Mouse (Mus musculus) heart, postnatal 14 days (tissue): ENCODE results near the gene Ube2c. TPM values are rescaled to one million over a fixed set of nuclear protein-coding genes. Genes with fewer than 3 reads are reported as not detected.
A peak's percentile ranks its signal among the peaks of the same experiment; 100 is the strongest.
"Not testable (repeated sequence)": the region's sequence is repeated elsewhere in the genome, so short reads cannot be mapped to it uniquely, and the experiment has no call there.

Experiments used
- DNase-seq, 2 experiments: peaks; one replicate each; pipeline ENCODE4 v3.0.0; 2021 to 2022
- intact Hi-C: fragments of 180-260 bp; cut with DNase I; formaldehyde crosslinking; loops from one replicate; pipeline ENCODE4 v1.15.1; 2025
- total RNA-seq, 2 experiments: library from RNA; stranded (reverse); gene quantifications; 2 replicates each; pipeline ENCODE4 v1.2.3; 2021

The Ube2c gene
- total RNA-seq, 2 experiments from 2014 or later = 10.8 to 19.5 TPM

DNA sequence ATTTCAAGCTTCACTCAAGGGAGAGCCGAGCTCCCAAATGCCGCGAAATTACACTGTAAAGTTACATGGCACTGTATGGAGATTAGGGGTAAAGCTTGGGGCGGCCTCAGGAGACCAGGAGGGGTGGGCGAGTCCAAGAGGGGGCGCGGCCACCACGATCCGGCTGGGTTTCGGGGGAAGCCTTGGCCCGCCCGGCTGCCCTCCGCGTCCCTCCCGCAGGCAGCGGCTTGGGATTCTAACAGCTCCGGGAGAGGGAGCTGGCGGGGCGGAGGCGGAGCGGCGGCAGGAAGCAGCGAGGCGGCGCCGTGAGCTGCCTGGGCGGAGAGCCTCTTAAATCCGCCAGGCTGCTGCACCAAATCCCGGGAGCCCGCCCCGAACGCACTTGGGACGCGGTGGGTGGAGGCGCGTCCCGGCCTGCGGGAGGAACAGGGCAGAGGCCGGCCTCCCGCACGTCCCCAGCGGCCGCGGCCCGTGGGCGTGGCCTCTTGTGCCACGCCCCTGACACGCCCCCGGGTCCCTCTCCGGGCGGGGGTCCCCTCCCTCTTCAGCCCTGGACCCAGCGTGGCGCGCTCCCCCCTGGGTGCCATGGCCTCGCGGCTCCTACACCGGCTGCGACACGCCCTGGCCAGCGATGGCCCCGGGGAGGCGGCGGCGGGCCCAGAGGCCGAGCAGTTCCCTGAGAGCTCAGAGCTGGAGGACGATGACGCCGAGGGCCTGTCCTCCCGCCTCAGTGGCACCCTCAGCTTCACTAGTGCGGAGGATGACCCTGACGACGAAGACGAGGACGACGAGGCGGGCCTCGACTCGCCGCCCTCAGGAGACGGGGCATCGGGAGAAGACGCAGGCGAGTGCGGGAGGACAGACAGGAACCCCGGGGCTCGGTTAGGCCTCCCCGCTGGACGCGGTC, 16.0 kb downstream of the Ube2c start, which contains the start of gene Snx21:
TSS of gene Snx21 (plus strand) at position 343 of the 907 bp plus-strand sequence.
- intact Hi-C loops = loop anchor here (5.0 kb wide), 1 partner anchor 38 kb away; the partner anchor contains the start of genes Dnttip1 and Wfdc3

DNA sequence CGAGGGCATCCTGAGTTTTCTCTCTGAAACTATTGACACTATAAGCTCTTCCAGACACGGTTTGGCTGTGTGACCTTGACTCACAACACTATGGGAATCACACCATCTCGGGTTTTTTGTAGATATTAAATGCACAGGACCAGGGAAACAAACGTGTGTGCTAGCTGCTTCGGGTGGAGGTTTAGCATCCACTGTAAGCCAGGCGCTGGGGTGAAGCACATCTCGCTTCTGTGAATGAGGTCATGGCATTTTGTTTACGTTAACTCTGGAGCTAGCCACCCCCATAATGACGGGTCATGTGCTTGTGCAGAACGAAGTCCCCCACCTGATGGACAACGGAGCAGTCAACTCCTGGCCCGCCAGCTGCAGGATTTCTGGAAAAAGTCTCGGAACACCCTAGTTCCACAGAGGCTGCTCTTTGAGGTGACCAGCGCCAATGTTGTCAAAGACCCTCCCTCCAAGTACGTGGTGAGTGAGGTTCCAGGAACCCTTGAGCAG, 16.7 kb downstream of the Ube2c start:
- intact Hi-C loops = loop anchor here (5.0 kb wide), 1 partner anchor 39 kb away; the partner anchor contains the start of genes Dnttip1 and Wfdc3
- no peak for DNase-seq

More for the DNA sequence above, 16.0 kb downstream of the Ube2c start, which contains the start of gene Snx21:
- DNase-seq = peak; percentile 92 to 94

DNA sequence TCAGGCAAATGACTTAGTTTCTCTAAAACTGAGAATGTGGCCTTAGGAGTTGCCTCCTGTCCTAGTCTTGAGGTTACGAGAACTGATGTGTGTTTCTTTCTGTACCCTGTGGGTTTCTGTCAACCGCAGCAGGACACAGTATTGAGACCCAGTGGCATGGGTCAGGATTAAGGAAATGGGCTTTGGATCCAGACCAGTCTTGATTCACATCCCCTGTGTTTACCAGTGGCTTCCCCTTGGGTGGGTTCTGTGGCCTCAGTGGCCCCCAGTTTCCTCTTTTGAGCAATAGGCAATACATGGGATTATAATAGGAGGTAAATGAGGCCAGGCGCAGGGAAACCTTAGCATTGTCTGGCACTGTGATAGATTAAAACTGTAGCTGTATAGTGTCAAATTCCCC, 17.3 kb downstream of the Ube2c start:
- DNase-seq = no peak
- intact Hi-C loops = loop anchor here (5.0 kb wide), 1 partner anchor 40 kb away; the partner anchor contains the start of genes Dnttip1 and Wfdc3

DNA sequence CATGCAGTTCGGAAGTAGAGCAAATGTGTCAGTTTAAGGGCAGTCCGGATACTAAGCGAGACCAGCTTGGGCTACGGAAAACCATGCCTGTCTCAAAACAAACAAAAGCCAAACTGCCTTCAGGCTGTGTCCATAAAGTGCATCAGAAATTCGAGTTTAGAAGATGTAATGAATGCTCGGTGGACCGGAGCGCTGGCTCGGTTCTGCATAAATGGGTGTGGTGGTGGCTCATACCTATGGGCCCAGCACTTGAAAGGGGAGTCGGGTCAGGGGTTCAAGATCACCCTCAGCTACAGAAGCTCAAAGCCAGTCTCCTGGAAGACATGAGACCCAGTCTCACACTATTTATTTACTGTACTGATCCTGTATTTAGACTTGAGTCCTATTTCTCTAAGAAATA, 18.1 kb downstream of the Ube2c start:
- no peak for DNase-seq
- intact Hi-C loops = loop anchor here (5.0 kb wide), 1 partner anchor 40 kb away; the partner anchor contains the start of genes Dnttip1 and Wfdc3

DNA sequence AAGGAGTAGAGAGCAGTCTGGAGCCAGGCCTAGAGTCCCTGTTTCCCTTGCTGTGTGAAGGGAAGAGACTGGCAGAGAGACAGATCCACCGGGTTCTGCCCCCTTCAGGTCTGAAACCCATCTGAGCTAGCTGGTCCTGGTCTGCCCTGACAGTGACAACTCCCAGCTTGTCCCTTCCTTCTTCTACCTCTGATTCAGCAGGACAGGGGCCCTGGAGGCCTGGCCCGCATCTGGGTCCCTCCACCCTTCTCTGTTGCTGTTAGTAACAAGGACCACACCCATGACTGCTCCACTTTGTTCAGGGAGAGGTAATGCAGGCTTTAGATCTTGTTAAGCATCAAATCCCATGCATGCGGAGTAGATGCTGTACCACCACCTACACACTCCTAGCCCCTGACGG, 18.7 kb downstream of the Ube2c start:
- intact Hi-C loops = loop anchor here (5.0 kb wide), 1 partner anchor 41 kb away; the partner anchor contains the start of genes Dnttip1 and Wfdc3
- DNase-seq = no peak

DNA sequence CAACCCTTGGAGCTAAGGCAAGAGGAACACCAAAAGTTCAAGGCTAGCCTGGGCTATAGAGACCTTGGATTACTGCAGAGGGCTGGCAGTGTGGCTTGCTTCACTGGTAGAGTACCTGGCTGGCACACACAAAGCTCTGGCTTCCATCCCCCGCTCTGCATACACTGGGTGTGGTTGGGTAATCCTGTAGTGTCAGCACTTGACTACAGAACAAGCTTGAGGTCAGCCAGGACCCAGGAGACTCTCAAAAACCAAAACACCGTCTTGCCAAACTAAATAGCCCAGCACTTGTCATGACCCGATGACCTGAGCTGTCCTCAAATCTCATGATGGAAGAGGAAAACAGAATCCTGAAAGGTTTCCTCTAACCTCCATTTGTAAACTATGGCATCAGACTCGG, 20.8 kb downstream of the Ube2c start:
- intact Hi-C loops = loop anchor here (5.0 kb wide), 1 partner anchor 113 kb away; no protein-coding TSS in a partner anchor
- peak in 1 of 2 experiments; percentile 20 for DNase-seq

DNA sequence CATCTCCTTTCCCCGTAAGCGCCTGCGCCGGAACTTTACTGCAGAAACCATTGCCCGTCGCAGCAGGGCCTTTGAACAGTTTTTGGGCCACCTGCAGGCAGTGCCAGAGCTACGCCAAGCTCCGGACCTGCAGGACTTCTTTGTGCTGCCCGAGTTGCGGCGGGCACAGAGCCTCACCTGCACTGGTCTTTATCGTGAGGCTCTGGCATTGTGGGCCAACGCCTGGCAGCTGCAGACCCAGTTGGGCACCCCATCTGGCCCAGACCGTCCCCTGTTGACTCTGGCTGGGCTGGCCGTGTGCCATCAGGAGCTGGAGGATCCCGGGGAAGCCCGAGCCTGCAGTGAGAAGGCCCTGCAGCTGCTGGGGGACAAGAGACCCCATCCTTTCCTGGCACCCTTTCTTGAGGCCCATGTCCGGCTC, 22.2 kb downstream of the Ube2c start:
- no peak for DNase-seq
- intact Hi-C loops = loop anchor here (5.0 kb wide), 1 partner anchor 115 kb away; no protein-coding TSS in a partner anchor

DNA sequence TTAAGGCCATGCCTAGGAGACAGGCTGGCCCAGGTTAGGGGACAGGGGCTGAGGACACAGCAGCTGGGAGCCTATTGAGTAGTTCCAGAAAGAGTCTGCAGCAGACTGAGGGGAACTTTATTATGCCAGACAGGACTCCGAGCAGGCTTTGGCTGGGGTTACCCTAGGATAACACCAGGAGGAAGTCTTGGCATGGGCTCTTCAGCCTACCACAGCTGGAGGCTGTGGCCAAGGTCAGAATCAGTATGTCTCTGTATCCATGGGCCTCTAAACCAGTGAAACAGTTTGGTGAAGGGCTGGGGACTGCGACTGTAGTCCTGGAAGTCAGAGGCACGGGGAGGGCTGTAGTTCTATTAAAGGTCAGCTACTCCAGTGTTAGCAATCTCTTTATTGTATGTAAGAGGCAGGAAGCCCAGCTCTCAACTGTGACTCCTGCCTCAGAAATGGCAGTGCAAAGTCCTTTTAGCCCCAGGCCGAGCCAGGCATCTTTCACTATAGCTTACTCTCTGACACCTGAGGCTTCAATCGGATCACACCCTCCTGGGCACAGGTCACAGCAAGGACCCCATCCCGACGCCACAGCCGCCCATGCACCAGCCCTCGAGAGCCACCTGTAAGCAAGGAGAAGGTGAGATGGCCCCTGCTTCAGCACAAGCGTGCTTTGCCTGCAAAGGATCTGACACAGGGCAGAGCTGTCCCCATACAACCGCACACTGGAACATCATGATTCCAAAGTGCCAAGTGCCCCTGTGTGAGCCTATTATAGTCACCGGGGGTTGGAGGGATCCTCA, 22.9 kb downstream of the Ube2c start:
- intact Hi-C loops = loop anchor here (5.0 kb wide), 1 partner anchor 115 kb away; no protein-coding TSS in a partner anchor
- DNase-seq = no peak

DNA sequence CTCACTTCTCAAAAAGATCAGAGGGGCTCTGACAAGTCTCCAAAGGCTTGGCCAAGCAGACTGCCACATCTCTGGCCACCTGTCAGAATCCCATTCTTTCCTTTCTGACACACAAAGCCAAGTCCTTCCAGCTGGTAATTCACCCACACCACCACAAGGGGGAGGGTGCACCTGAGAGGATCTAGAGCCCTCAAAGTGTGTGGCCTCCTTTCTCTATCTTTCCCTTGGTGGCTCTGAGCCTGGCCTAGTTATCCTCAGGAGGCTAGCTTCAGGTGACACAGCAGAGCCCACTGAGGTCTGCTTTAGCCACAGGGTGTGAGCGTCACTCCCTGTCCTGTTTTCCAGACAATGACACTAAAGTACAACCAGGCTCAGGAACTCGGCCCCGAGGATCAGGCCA, 23.5 kb downstream of the Ube2c start:
- intact Hi-C loops = loop anchor here (5.0 kb wide), 1 partner anchor 116 kb away; no protein-coding TSS in a partner anchor
- DNase-seq = peak; percentile 55 to 75

DNA sequence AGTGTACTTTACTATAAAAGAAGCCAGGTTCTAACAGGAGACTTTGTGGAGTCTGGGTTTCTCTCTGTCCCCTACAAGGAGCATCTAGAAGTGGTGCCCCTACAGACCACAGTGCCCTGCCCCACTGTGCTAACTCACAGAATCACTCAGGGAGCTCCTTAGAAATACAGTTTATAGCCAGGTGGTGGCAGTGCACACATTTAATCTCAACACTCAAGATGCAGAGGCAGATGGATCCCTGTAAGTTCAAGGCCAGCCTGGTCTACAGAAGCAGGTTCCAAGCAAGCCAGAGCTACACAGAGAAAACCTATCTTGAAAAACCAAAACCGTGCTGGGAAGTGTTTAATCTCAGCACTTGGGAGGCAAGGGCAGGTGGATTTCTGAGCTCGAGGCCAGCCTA, 24.1 kb downstream of the Ube2c start:
- intact Hi-C loops = loop anchor here (5.0 kb wide), 1 partner anchor 116 kb away; no protein-coding TSS in a partner anchor

DNA sequence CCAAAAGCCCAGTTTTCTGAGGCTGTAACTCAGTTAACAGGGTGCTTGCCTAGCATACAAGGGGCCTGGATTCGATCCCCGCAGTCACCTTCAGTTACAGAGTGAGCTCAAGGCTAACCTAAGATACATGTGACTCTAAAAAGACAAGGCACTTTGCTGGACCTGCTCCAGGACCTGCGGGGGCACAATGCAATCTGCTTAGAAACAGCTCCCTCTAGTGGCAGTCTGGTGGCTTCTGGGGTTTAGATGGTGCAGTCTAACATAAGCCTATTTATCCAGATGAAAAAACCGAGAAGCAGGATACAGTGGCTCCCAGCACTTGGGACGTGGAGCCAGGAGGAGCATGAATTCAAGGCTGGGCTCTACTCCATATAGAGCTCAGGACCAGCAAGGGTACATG, 24.6 kb downstream of the Ube2c start:
- intact Hi-C loops = loop anchor here (5.0 kb wide), 1 partner anchor 117 kb away; no protein-coding TSS in a partner anchor
- DNase-seq = peak; percentile 82 to 91

More for the DNA sequence above, 24.1 kb downstream of the Ube2c start:
- DNase-seq = no peak

DNA sequence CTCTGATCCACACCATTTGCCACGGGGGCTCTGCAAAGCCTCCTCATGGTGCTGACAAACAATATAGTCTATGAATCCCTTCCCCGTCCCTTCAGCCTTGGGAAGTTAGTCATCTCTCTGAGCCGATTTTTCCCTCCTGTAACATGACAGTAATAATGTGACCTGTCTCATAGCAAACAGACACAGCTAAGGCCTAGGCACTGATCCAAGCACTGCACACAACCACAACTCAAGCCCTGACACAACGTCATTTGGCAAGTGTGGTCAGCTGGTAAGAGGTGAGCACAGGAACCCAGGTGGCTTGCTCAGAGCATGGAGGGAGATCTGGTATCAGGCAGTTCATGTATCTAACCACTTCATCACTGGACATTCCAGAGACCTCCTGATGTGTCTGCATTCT, 26.2 kb downstream of the Ube2c start:
- intact Hi-C loops = loop anchor here (5.0 kb wide), 1 partner anchor 204 kb away; the partner anchor contains the start of gene Eppin

DNA sequence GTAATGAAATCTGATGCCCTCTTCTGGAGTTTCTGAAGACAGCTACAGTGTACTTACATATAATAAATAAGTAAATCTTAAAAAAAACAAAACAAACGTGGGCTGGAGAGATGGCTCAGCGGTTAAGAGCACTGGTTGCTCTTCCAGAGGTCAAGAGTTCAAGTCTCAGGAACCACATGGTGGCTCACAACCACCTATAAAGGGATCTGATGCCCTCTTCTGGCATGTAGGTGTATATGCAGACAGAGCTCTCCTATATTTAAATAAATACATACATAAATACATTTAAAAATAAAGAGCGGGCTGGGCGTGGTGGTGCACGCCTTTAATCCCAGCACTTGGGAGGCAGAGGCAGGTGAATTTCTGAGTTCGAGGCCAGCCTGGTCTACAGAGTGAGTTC, 28.9 kb downstream of the Ube2c start:
- DNase-seq = not testable (repeated sequence)
- intact Hi-C loops = loop anchor here (5.0 kb wide), 1 partner anchor 206 kb away; the partner anchor contains the start of gene Eppin

More for the DNA sequence above, 26.2 kb downstream of the Ube2c start:
- no peak for DNase-seq

DNA sequence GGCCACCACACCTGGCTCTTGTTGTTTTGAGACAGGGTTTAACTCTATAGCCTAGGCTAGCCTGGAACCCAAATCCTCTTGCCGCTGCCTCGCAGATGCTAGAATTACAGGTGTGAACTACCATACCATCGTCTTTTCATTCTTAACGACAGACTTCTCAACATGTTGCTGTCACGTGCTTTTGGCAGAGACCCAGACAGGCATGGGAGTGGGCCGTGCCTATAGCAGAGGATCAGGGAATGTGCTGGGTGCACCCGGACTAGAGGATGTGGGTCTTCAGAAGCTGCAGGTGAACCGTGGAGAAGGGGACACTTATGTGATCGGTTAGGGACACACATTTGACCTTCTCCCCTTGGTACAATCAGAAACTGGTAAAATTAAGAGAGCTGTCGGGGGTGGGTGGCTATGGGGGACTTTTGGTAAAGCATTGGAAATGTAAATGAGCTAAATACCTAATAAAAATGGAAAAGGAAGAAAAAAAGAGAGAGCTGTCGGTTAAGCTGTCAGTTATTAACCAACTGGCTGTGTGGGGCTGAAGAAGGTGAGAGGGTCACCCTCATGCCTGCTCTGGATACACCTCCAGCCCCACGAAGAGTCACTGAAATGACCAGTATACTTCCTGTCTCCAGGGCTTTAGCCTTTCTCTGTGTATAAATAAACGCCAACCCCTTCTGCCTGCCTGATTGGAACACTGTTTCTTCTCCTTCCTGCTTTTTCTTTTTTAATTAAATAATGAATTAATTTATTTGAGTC, 30.7 kb downstream of the Ube2c start:
- DNase-seq = no peak
- intact Hi-C loops = no loop called here

DNA sequence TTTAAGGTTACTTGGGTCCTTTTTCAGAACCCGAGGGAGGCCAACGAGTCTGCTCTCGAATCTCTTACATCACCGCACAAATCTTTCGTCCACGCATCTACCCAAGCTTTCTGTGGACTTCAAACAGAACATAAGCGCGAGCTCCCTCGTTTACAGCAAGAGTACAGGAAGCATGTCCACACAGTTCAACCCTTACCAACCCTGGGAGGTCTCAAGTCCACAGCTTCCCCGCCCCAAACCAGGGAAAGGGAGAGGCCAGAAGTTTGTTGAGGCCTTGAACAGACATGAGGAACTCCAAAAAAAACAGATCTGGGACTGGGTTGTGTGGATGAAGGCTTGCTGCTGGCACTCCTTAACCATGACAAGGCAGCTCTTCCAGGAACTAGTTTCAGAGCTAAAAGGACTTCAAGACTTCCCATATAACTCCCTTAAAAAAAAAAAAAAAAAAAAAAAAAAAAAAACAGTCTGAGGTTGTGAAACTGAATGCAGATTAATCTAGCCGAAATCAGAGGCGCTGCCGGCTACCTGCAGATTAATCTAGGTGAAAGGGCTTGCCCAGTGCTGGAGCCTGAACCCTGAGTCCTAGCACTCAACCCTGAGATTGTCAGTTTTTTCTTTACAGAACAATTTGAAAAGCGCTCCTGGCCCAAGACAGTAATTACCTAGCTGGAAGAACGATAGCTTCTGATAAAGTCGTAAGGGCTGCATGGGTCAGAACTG, 33.7 kb downstream of the Ube2c start:
- intact Hi-C loops = no loop called here
- no peak for DNase-seq

DNA sequence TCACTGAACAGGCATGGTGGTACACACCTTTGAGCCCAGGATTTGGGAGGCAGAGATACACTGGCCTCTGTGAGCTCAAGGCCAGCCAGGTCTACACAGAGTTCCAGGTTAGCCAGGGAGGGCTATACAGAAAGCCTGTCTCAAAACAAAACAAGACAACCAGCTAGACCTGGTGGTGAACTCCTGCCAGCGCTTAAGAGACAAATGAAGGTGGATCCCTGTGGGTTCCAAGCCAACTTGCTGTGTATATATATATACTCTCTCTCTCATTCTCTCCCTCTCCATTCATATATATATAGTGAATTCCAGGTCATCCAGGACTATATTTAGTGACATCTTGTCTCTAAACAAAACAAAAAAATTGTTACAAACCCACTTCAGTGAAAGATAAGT, 34.2 kb downstream of the Ube2c start:
- DNase-seq = no peak
- intact Hi-C loops = no loop called here

DNA sequence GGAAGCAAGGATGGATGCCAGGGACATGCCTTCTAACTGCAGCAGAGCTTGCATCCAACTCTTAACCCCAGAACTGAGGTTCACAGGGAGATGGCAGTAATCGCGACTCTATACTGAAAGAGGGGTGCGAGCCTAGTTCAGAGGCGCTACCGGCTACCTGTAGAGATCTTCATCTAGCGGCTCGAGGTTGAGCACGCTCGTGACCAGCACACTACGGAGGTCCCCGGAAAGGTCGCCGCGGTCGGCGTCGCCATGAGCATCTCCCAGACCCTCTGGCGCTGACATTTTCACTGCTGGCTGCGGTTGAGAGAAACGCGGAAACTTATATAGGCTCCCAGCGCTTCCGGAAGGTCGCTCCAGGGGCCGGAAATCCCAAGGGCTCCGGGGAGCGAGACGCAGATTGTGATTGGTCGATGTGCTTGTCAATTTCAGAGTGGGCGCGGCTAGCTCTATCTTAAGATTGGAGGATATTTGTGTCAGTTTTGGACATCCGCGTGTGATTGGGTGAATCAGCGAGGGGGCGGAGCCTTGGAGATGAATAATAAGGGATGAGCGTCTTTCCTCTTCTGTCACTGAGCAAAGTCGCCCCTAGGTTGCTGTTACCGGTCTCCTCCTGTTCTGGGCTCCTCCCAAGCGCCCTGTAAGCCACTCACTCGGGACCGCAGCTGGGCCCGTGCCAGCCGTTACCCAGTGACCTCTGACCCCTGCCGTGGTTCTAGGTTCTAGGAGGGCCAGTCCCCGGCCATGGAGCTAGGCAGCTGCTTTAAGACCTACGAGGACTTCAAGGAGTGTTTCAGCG, 35.0 kb downstream of the Ube2c start, which contains the start of the genes Acot8 and Zswim3:
TSS of gene Acot8 (minus strand) at position 350 of the 799 bp plus-strand sequence.
TSS of gene Zswim3 (plus strand) at position 566 of the 799 bp plus-strand sequence.
- intact Hi-C loops = no loop called here
- peak; percentile 96 to 97 for DNase-seq

DNA sequence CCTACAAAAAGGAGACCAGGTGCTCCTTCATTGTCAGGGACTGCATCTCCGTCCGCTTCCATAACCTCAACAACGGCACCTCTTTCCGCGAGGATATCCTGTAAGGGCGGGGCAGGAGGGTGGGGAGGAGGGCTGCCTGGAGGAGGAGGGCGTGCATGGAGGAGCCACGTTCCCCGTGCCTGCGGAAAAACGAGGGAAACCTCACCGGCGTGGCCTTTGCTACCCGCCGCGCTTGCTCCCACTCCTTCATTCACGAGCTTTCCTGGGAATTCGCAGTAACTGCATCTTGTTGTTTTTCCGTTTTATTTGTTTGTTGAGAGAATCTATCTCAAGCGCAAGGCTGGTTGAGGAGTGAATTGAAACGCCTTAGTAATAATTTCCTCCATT, 35.6 kb downstream of the Ube2c start:
- DNase-seq = no peak
- intact Hi-C loops = no loop called here
